Mouse (Mus musculus) cortical plate, adult 2 months (tissue): ENCODE data around the gene Marcksl1.

ENCODE experiments used
- CTCF ChIP-seq: fragments of 200-500 bp; IDR thresholded peaks from 2 replicates; pipeline ENCODE4 v1.5.1; 2011; ENCODE audit warnings: mild to moderate bottlenecking, control low read depth, low read length; ENCODE audit not compliant: insufficient read depth; ENCODE audit errors: extremely low read depth
- POLR2A ChIP-seq: fragments of 200-500 bp; IDR thresholded peaks from 2 replicates; pipeline ENCODE4 v1.6.1; 2011; ENCODE audit warnings: mild to moderate bottlenecking, low read length, control low read depth; ENCODE audit not compliant: insufficient read depth; ENCODE audit errors: extremely low read depth

DNA sequence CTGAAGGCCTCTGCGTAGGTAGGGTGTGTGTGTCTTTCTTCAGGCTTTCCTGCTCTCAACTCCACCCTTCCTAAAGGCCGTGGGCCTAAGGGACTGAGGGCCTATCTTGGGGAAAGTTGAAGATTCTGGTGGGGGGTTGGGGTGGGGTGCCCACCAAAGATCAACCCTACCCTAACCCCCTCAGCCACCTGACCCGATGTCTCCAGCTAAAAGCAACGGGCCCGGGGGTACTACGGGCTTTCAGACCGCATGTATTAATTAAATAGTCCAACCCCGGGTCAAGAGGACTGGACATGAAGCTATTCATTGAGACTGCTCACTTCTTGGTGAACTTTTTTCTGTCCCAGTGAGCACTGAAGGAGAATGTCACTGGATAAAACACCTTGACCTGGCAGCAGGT, 13.4 kb upstream of the Marcksl1 start:
- no peak for TF ChIP-seq CTCF
- TF ChIP-seq POLR2A = no peak
